Mouse (Mus musculus): Measurements from ENCODE around the gene Tmem106b. TPM values are rescaled to one million over a fixed set of nuclear protein-coding genes. Genes with fewer than 3 reads are reported as not detected.
A peak's percentile ranks its signal among the peaks of the same experiment; 100 is the strongest.

Gene Tmem106b
- polyA plus RNA-seq, 1 experiment, result 5.7 TPM

GRCm38 (mm10) chr6:13062691-13063255 lies 6.8 kb upstream of the Tmem106b start:
- H3K27ac ChIP-seq (ENCODE audit: control insufficient read depth, insufficient read depth, low read depth, low read length, poor library complexity), result no peak overlapping the region
- H3K4me3 ChIP-seq (replicated peaks; ENCODE audit: control insufficient read depth, low read depth, low read length), result no peak overlapping the region
- WGBS, result 61% methylated on average over 2 of the region's 2 CpGs
- peaks cover 2% of the 10 kb centered on the region for H3K4me1 ChIP-seq (ENCODE audit: control insufficient read depth, insufficient read depth, low read length)
- TF ChIP-seq POLR2A (IDR thresholded peaks at IDR 0.05; ENCODE audit: borderline replicate concordance, control insufficient read depth, low read depth, low read length), result no peak
- no peak for TF ChIP-seq CTCF (IDR thresholded peaks at IDR 0.05; ENCODE audit: control insufficient read depth, insufficient read depth, low read length)

- Histone ChIP-seq H3K4me1 (ENCODE audit: control insufficient read depth, insufficient read depth, low read length) (peaks cover 1% of the 10 kb centered on the region; the same call in 1 of the 2 replicates), H3K27ac (ENCODE audit: control insufficient read depth, insufficient read depth, low read depth, low read length, poor library complexity) (peak overlapping the region; percentile 91), H3K4me3 (replicated peaks; ENCODE audit: control insufficient read depth, low read depth, low read length) (peak overlapping the region; percentile 73)
- 1% methylated on average over 11 of the region's 11 CpGs for WGBS
- no peak for TF ChIP-seq POLR2A (IDR thresholded peaks at IDR 0.05; ENCODE audit: borderline replicate concordance, control insufficient read depth, low read depth, low read length)
- no peak for TF ChIP-seq CTCF (IDR thresholded peaks at IDR 0.05; ENCODE audit: control insufficient read depth, insufficient read depth, low read length)
Observed at GRCm38 (mm10) chr6:13070147-13070425, 527 bp downstream of the Tmem106b start.

GRCm38 (mm10) chr6:13070485-13070884 lies 926 bp downstream of the Tmem106b start:
- 41% methylated on average over 4 of the region's 4 CpGs for WGBS

GRCm38 (mm10) chr6:13073036-13073435 lies 3.5 kb downstream of the Tmem106b start:
- Histone ChIP-seq H3K4me1 (ENCODE audit: control insufficient read depth, insufficient read depth, low read length) (peaks cover 1% of the 10 kb centered on the region; the same call in 1 of the 2 replicates), H3K27ac (ENCODE audit: control insufficient read depth, insufficient read depth, low read depth, low read length, poor library complexity) (no peak overlapping the region), H3K4me3 (replicated peaks; ENCODE audit: control insufficient read depth, low read depth, low read length) (no peak overlapping the region)
- no peak for TF ChIP-seq POLR2A (IDR thresholded peaks at IDR 0.05; ENCODE audit: borderline replicate concordance, control insufficient read depth, low read depth, low read length)
- TF ChIP-seq CTCF (IDR thresholded peaks at IDR 0.05; ENCODE audit: control insufficient read depth, insufficient read depth, low read length), result no peak
- WGBS, result 84% methylated on average over 4 of the region's 4 CpGs

More at GRCm38 (mm10) chr6:13070485-13070884, 926 bp downstream of the Tmem106b start:
- peak overlapping the region; percentile 52 for H3K4me3 ChIP-seq (replicated peaks; ENCODE audit: control insufficient read depth, low read depth, low read length)
- no peak overlapping the region for H3K27ac ChIP-seq (ENCODE audit: control insufficient read depth, insufficient read depth, low read depth, low read length, poor library complexity)
- TF ChIP-seq CTCF (IDR thresholded peaks at IDR 0.05; ENCODE audit: control insufficient read depth, insufficient read depth, low read length) (no peak), POLR2A (IDR thresholded peaks at IDR 0.05; ENCODE audit: borderline replicate concordance, control insufficient read depth, low read depth, low read length) (no peak)
- peaks cover 1% of the 10 kb centered on the region; the same call in 1 of the 2 replicates for H3K4me1 ChIP-seq (ENCODE audit: control insufficient read depth, insufficient read depth, low read length)

GRCm38 (mm10) chr6:13073876-13074275 lies 4.3 kb downstream of the Tmem106b start:
- Histone ChIP-seq H3K27ac (ENCODE audit: control insufficient read depth, insufficient read depth, low read depth, low read length, poor library complexity) (no peak overlapping the region), H3K4me1 (ENCODE audit: control insufficient read depth, insufficient read depth, low read length) (peaks cover 1% of the 10 kb centered on the region; the same call in 1 of the 2 replicates), H3K4me3 (replicated peaks; ENCODE audit: control insufficient read depth, low read depth, low read length) (no peak overlapping the region)
- TF ChIP-seq POLR2A (IDR thresholded peaks at IDR 0.05; ENCODE audit: borderline replicate concordance, control insufficient read depth, low read depth, low read length) (no peak), CTCF (IDR thresholded peaks at IDR 0.05; ENCODE audit: control insufficient read depth, insufficient read depth, low read length) (no peak)
- WGBS, result 72% methylated on average over 2 of the region's 2 CpGs

DNA sequence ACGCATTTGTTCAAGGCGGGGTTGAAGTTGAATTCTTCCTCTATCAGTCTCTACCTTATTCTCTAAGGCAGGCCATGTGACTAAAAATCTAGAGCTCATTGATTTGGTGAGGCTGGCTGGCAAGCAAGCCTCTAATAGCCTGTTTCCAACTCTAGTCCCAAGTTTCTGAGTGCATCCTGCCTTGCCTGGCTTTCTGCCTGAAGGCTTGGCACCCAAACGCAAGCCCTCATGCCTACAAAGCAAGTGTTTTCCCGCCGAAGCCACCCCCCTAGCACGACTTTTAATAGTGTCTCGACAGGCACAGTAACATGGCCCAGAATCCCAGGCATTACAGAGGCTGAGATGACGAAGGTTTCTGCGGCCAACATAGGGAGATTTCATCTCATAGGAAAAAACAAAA lies 13.3 kb downstream of the Tmem106b start:
- WGBS, result 86% methylated on average over 9 of the region's 9 CpGs
- H3K27ac ChIP-seq (ENCODE audit: control insufficient read depth, insufficient read depth, low read depth, low read length, poor library complexity), result no peak overlapping the region
- no peaks in the 10 kb centered on the region for H3K4me1 ChIP-seq (ENCODE audit: control insufficient read depth, insufficient read depth, low read length)
- TF ChIP-seq POLR2A (IDR thresholded peaks at IDR 0.05; ENCODE audit: borderline replicate concordance, control insufficient read depth, low read depth, low read length) (no peak), CTCF (IDR thresholded peaks at IDR 0.05; ENCODE audit: control insufficient read depth, insufficient read depth, low read length) (no peak)
- no peak overlapping the region for H3K4me3 ChIP-seq (replicated peaks; ENCODE audit: control insufficient read depth, low read depth, low read length)

GRCm38 (mm10) chr6:13096656-13097435 lies 27.3 kb downstream of the Tmem106b start:
- no peak overlapping the region for H3K27ac ChIP-seq (ENCODE audit: control insufficient read depth, insufficient read depth, low read depth, low read length, poor library complexity)
- no peak overlapping the region for H3K4me3 ChIP-seq (replicated peaks; ENCODE audit: control insufficient read depth, low read depth, low read length)
- TF ChIP-seq POLR2A (IDR thresholded peaks at IDR 0.05; ENCODE audit: borderline replicate concordance, control insufficient read depth, low read depth, low read length) (no peak), CTCF (IDR thresholded peaks at IDR 0.05; ENCODE audit: control insufficient read depth, insufficient read depth, low read length) (no peak)
- H3K4me1 ChIP-seq (ENCODE audit: control insufficient read depth, insufficient read depth, low read length), result no peaks in the 10 kb centered on the region
- WGBS, result 82% methylated on average over 2 of the region's 2 CpGs

DNA sequence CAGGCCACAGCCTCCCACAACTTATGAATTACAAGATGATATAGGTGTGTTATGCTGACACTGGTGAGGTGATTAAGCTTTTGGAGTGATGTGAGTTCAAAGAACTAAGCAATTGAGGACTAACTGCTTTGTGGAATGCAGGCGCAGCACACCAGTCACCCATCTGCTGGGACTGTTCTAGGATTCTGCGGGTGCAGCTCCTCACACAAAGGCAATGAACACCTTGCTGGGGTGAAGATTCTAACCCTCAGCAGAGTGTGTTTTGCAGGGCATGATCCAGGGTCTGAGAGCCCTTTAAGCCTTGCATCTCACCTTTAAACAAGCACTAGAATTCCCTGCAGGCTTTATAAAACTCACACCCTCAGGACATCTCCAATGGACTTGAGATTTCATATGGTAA lies 30.6 kb downstream of the Tmem106b start:
- TF ChIP-seq CTCF (IDR thresholded peaks at IDR 0.05; ENCODE audit: control insufficient read depth, insufficient read depth, low read length), result no peak
- TF ChIP-seq POLR2A (IDR thresholded peaks at IDR 0.05; ENCODE audit: borderline replicate concordance, control insufficient read depth, low read depth, low read length), result no peak
- no peak overlapping the region for H3K27ac ChIP-seq (ENCODE audit: control insufficient read depth, insufficient read depth, low read depth, low read length, poor library complexity)
- no peaks in the 10 kb centered on the region for H3K4me1 ChIP-seq (ENCODE audit: control insufficient read depth, insufficient read depth, low read length)
- WGBS, result 73% methylated on average over 2 of the region's 2 CpGs
- H3K4me3 ChIP-seq (replicated peaks; ENCODE audit: control insufficient read depth, low read depth, low read length), result no peak overlapping the region
